Mouse (Mus musculus): ENCODE measurements at regions not wholly inside any gene's neighbourhood (a gene's known extent, or its start where the extent isn't known, plus 50 kb on each side); places are given as distances from the start of the nearest gene placed in this dataset.
A peak's percentile ranks its signal among the peaks of the same experiment; 100 is the strongest.
"Not testable (repeated sequence)": the region's sequence is repeated elsewhere in the genome, so short reads cannot be mapped to it uniquely, and the experiment has no call there.

DNA sequence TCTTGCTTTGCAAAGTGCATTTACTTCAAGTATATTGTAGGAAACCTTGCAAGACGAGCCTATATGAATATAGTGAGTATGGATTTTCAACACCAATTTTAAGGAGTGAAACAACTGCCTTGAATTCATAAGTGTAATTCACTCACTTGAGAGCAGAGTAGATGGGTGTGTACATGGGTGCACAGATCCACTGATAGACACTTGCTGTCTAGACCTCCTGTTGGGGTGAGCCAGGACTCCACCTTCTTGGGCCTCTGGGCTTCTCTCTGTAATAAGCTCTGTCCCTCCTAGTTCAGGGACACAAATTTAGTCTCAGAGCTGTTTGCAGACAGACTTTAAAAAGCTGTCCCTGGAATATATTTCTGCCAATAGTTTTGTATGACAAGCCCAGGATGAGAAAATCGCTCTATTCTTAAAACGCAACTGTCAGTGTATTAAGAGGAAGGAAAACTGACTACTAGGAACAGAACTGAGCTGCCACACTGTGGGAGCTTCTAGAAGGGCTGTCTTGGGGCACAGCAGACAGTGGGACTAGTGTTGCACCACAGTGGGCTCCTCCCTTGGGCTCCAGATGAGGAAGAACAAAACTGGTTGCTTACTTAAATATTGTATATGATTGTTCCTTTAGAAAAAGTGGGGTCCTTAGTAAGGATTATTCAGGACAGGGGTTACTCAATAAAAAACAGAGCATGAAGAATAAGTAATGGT, 395.7 kb upstream of the Id2 start:
- DNase-seq (ENCODE audit: low spot score) (no peak), ATAC-seq (replicated peaks; ENCODE audit: low FRiP score, low TSS enrichment, low read depth) (no peak)
- Histone ChIP-seq H3K4me1 (replicated peaks; ENCODE audit: control insufficient read depth, insufficient read depth, low read length) (no peaks in the 10 kb centered on the region), H3K4me2 (ENCODE audit: low read length) (no peak overlapping the region), H3K9me3 (ENCODE audit: control insufficient read depth, low read length) (no peaks in the 10 kb centered on the region), H3K9ac (ENCODE audit: low read length) (no peak overlapping the region), H3K4me3 (ENCODE audit: low read depth, low read length) (no peak overlapping the region), H3K27me3 (replicated peaks; ENCODE audit: control insufficient read depth, insufficient read depth, low read length) (no peaks in the 10 kb centered on the region), H3K27ac (ENCODE audit: low read depth) (no peak overlapping the region), H3K36me3 (ENCODE audit: control insufficient read depth, insufficient read depth, low read length) (no peaks in the 10 kb centered on the region)
- WGBS = 87% methylated on average over 3 of the region's 3 CpGs

GRCm38 (mm10) chr12:25475180-25475758, 378.3 kb upstream of the Id2 start:
- H3K4me3 ChIP-seq (ENCODE audit: low read depth, low read length) = no peak overlapping the region
- WGBS = 20% methylated on average over 10 of the region's 10 CpGs
- DNase-seq (ENCODE audit: low spot score) = peak; percentile 57

DNA sequence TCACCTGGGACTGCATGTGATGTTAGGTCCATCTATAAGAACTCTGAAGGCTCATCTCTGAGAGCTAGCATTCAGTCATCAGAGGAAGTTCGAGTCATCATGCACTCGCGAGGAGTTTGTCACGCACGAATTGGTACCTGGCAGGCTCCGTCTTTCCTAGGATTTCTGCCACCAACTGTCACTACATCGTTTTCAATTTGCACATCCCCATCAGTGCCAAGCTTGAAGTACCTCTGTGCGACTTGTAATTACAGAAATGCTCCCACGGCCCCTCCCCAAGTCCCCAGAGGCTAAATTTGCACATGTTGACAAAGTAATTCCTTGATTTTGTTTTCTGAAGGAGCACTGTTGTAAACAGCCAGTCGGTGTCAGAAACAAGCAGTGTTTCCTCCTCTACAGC, 372.2 kb upstream of the Id2 start:
- no peak for DNase-seq (ENCODE audit: low spot score)
- Histone ChIP-seq H3K36me3 (ENCODE audit: control insufficient read depth, insufficient read depth, low read length) (no peaks in the 10 kb centered on the region), H3K9ac (ENCODE audit: low read length) (no peak overlapping the region), H3K4me2 (ENCODE audit: low read length) (no peak overlapping the region), H3K27me3 (replicated peaks; ENCODE audit: control insufficient read depth, insufficient read depth, low read length) (no peaks in the 10 kb centered on the region), H3K27ac (ENCODE audit: low read depth) (no peak overlapping the region), H3K4me3 (ENCODE audit: low read depth, low read length) (no peak overlapping the region), H3K9me3 (ENCODE audit: control insufficient read depth, low read length) (no peaks in the 10 kb centered on the region), H3K4me1 (replicated peaks; ENCODE audit: control insufficient read depth, insufficient read depth, low read length) (no peaks in the 10 kb centered on the region)
- 82% methylated on average over 10 of the region's 10 CpGs for WGBS
- ATAC-seq (replicated peaks; ENCODE audit: low FRiP score, low TSS enrichment, low read depth) = no peak

More at GRCm38 (mm10) chr12:25475180-25475758, 378.3 kb upstream of the Id2 start:
- no peak; the same call in 1 of the 2 replicates for ATAC-seq (replicated peaks; ENCODE audit: low FRiP score, low TSS enrichment, low read depth)
- Histone ChIP-seq H3K9ac (ENCODE audit: low read length) (no peak overlapping the region), H3K4me2 (ENCODE audit: low read length) (peak overlapping the region; percentile 22; the same call in 1 of the 2 replicates), H3K27me3 (replicated peaks; ENCODE audit: control insufficient read depth, insufficient read depth, low read length) (no peaks in the 10 kb centered on the region), H3K4me1 (replicated peaks; ENCODE audit: control insufficient read depth, insufficient read depth, low read length) (no peaks in the 10 kb centered on the region), H3K27ac (ENCODE audit: low read depth) (no peak overlapping the region), H3K36me3 (ENCODE audit: control insufficient read depth, insufficient read depth, low read length) (no peaks in the 10 kb centered on the region), H3K9me3 (ENCODE audit: control insufficient read depth, low read length) (no peaks in the 10 kb centered on the region)

DNA sequence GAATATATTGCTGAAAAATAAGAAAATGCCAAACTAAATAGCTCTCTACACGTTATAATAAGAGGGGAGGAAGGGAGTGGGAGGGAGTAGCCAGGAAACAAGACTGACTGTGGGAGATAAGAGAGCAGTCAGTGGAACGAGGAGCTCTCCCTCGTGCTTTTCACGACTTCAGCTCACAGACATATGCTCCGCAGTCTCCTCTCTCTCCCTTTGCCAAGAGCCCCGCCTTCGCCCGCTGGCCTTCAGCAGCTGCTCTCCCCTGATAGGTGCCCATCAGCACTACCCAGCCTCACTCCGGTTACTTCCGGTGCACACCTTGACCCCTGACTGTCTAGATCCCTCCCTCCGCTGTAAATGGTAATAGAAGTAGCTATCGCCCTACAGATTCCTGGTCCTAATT, 370.8 kb upstream of the Id2 start:
- no peak for ATAC-seq (replicated peaks; ENCODE audit: low FRiP score, low TSS enrichment, low read depth)
- no peaks in the 10 kb centered on the region for H3K36me3 ChIP-seq (ENCODE audit: control insufficient read depth, insufficient read depth, low read length)
- no peak overlapping the region for H3K4me2 ChIP-seq (ENCODE audit: low read length)
- no peaks in the 10 kb centered on the region for H3K9me3 ChIP-seq (ENCODE audit: control insufficient read depth, low read length)
- DNase-seq (ENCODE audit: low spot score) = no peak
- H3K27me3 ChIP-seq (replicated peaks; ENCODE audit: control insufficient read depth, insufficient read depth, low read length) = no peaks in the 10 kb centered on the region
- H3K27ac ChIP-seq (ENCODE audit: low read depth) = no peak overlapping the region
- no peak overlapping the region for H3K9ac ChIP-seq (ENCODE audit: low read length)
- WGBS = 65% methylated on average over 12 of the region's 12 CpGs
- H3K4me3 ChIP-seq (ENCODE audit: low read depth, low read length) = no peak overlapping the region
- no peaks in the 10 kb centered on the region for H3K4me1 ChIP-seq (replicated peaks; ENCODE audit: control insufficient read depth, insufficient read depth, low read length)

- H3K4me1 ChIP-seq (replicated peaks; ENCODE audit: control insufficient read depth, insufficient read depth, low read length); H3K36me3 ChIP-seq (ENCODE audit: control insufficient read depth, insufficient read depth, low read length); H3K9ac ChIP-seq (ENCODE audit: low read length); ATAC-seq (replicated peaks; ENCODE audit: low FRiP score, low TSS enrichment, low read depth); H3K4me3 ChIP-seq (ENCODE audit: low read depth, low read length); H3K4me2 ChIP-seq (ENCODE audit: low read length); H3K9me3 ChIP-seq (ENCODE audit: control insufficient read depth, low read length); DNase-seq (ENCODE audit: low spot score); H3K27me3 ChIP-seq (replicated peaks; ENCODE audit: control insufficient read depth, insufficient read depth, low read length); H3K27ac ChIP-seq (ENCODE audit: low read depth): not testable (repeated sequence)
- 59% methylated on average over 2 of the region's 2 CpGs for WGBS
These were observed 365.8 kb upstream of the Id2 start for GRCm38 (mm10) chr12:25462690-25463089.

GRCm38 (mm10) chr12:25455281-25455989, 358.5 kb upstream of the Id2 start:
- Histone ChIP-seq H3K4me1 (replicated peaks; ENCODE audit: control insufficient read depth, insufficient read depth, low read length) (0 out of 2 replicates have a peak, but pooled peaks cover 2% of the 10 kb centered on the region), H3K4me3 (ENCODE audit: low read depth, low read length) (no peak overlapping the region), H3K27ac (ENCODE audit: low read depth) (no peak overlapping the region), H3K9me3 (ENCODE audit: control insufficient read depth, low read length) (no peaks in the 10 kb centered on the region), H3K27me3 (replicated peaks; ENCODE audit: control insufficient read depth, insufficient read depth, low read length) (no peaks in the 10 kb centered on the region), H3K36me3 (ENCODE audit: control insufficient read depth, insufficient read depth, low read length) (no peaks in the 10 kb centered on the region), H3K9ac (ENCODE audit: low read length) (no peak overlapping the region), H3K4me2 (ENCODE audit: low read length) (no peak overlapping the region)
- DNase-seq (ENCODE audit: low spot score) = no peak
- ATAC-seq (replicated peaks; ENCODE audit: low FRiP score, low TSS enrichment, low read depth) = no peak
- WGBS = 85% methylated on average over 7 of the region's 7 CpGs

- Histone ChIP-seq H3K36me3 (ENCODE audit: control insufficient read depth, insufficient read depth, low read length) (no peaks in the 10 kb centered on the region), H3K9ac (ENCODE audit: low read length) (no peak overlapping the region), H3K4me1 (replicated peaks; ENCODE audit: control insufficient read depth, insufficient read depth, low read length) (0 out of 2 replicates have a peak, but pooled peaks cover 2% of the 10 kb centered on the region), H3K4me2 (ENCODE audit: low read length) (no peak overlapping the region), H3K27ac (ENCODE audit: low read depth) (no peak overlapping the region), H3K27me3 (replicated peaks; ENCODE audit: control insufficient read depth, insufficient read depth, low read length) (no peaks in the 10 kb centered on the region), H3K4me3 (ENCODE audit: low read depth, low read length) (no peak overlapping the region), H3K9me3 (ENCODE audit: control insufficient read depth, low read length) (no peaks in the 10 kb centered on the region)
- WGBS = 49% methylated on average over 3 of the region's 3 CpGs
- DNase-seq (ENCODE audit: low spot score) (no peak), ATAC-seq (replicated peaks; ENCODE audit: low FRiP score, low TSS enrichment, low read depth) (no peak)
These were observed 356.4 kb upstream of the Id2 start for GRCm38 (mm10) chr12:25453356-25453755.

- no peak overlapping the region for H3K27ac ChIP-seq (ENCODE audit: low read depth)
- H3K9ac ChIP-seq (ENCODE audit: low read length) = no peak overlapping the region
- H3K4me3 ChIP-seq (ENCODE audit: low read depth, low read length) = no peak overlapping the region
- no peaks in the 10 kb centered on the region for H3K9me3 ChIP-seq (ENCODE audit: control insufficient read depth, low read length)
- no peak for ATAC-seq (replicated peaks; ENCODE audit: low FRiP score, low TSS enrichment, low read depth)
- no peaks in the 10 kb centered on the region for H3K27me3 ChIP-seq (replicated peaks; ENCODE audit: control insufficient read depth, insufficient read depth, low read length)
- no peak for DNase-seq (ENCODE audit: low spot score)
- no peaks in the 10 kb centered on the region for H3K36me3 ChIP-seq (ENCODE audit: control insufficient read depth, insufficient read depth, low read length)
- no peak overlapping the region for H3K4me2 ChIP-seq (ENCODE audit: low read length)
- WGBS = 80% methylated on average over 2 of the region's 2 CpGs
- 0 out of 2 replicates have a peak, but pooled peaks cover 2% of the 10 kb centered on the region for H3K4me1 ChIP-seq (replicated peaks; ENCODE audit: control insufficient read depth, insufficient read depth, low read length)
These were observed 354.2 kb upstream of the Id2 start for GRCm38 (mm10) chr12:25451156-25451555.
